Comparison of ENCODE assay signal across 14 mouse cellular contexts in genomic region chr11:12521286-12521685, GRCm38 (mm10). TPM values are rescaled to one million over a fixed set of nuclear protein-coding genes. Genes with fewer than 3 reads are reported as not detected.
A peak's percentile ranks its signal among the peaks of the same experiment; 100 is the strongest.
DNase-seq lines count a peak whose midpoint lies in the region; ATAC-seq and TF ChIP-seq lines count a peak whose summit lies in the region.
"Had no signal": no experiment of that assay in that cellular context is flagged by ENCODE, and none has a peak within 500 bp of the region (broad histone marks: within the 10 kb centered on the region; RNA-seq: fewer than 3 reads in every experiment).

No protein-coding gene starts in this region.

- TF ChIP-seq CTCF in stomach, postnatal 0 days (IDR thresholded peaks at IDR 0.05; ENCODE audit: low read depth), result no peak

- WGBS in forebrain, embryonic 13.5 days, result 64% methylated on average over 3 of the region's 3 CpGs
- 73% methylated on average over 3 of the region's 3 CpGs for WGBS in forebrain, embryonic 12.5 days
- 46% methylated on average over 3 of the region's 3 CpGs for WGBS in stomach, embryonic 14.5 days
- 37% methylated on average over 3 of the region's 3 CpGs for WGBS in stomach, postnatal 0 days

- peak; percentile 43 for DNase-seq in kidney, postnatal 10 days
- no peak for DNase-seq in kidney, adult 18-20 months
- DNase-seq in stomach, postnatal 0 days (ENCODE audit: low spot score), result no peak
- DNase-seq in layer of hippocampus, postnatal 10 days (ENCODE audit: low spot score in 2 of 2), result no peak
- no peak for DNase-seq in heart, postnatal 4 days
- DNase-seq: thymus, adult 18-20 months had no signal

- ATAC-seq in forebrain, embryonic 13.5 days, result peak; percentile 59; the same call in 1 of the 2 replicates
- ATAC-seq in forebrain, embryonic 12.5 days (ENCODE audit: low FRiP score), result no peak
- no peak for ATAC-seq in stomach, embryonic 14.5 days (ENCODE audit: insufficient number of reproducible peaks, insufficient read depth, low FRiP score, low read depth)
- no peak for ATAC-seq in stomach, postnatal 0 days (ENCODE audit: low FRiP score, low TSS enrichment)

- H3K9ac ChIP-seq in forebrain, embryonic 13.5 days, result no peak overlapping the region
- no peak overlapping the region for H3K9ac ChIP-seq in forebrain, embryonic 12.5 days
- no peak overlapping the region for H3K9ac ChIP-seq in stomach, embryonic 14.5 days (replicated peaks; ENCODE audit: low read depth, low read length)
- no peak overlapping the region for H3K9ac ChIP-seq in stomach, postnatal 0 days (ENCODE audit: low read length)
- H3K9ac ChIP-seq: hindbrain, embryonic 13.5 days; limb, embryonic 12.5 days; lung, embryonic 15.5 days; neural tube, embryonic 15.5 days had no signal

- no peak overlapping the region for H3K4me2 ChIP-seq in forebrain, embryonic 13.5 days
- no peak overlapping the region for H3K4me2 ChIP-seq in forebrain, embryonic 12.5 days
- H3K4me2 ChIP-seq in stomach, embryonic 14.5 days (replicated peaks; ENCODE audit: low read depth, low read length), result no peak overlapping the region
- H3K4me2 ChIP-seq in stomach, postnatal 0 days (replicated peaks; ENCODE audit: low read depth), result no peak overlapping the region
- H3K4me2 ChIP-seq: hindbrain, embryonic 13.5 days; limb, embryonic 12.5 days; lung, embryonic 15.5 days; neural tube, embryonic 15.5 days had no signal

- H3K27ac ChIP-seq in forebrain, embryonic 13.5 days, result no peak overlapping the region
- H3K27ac ChIP-seq in forebrain, embryonic 12.5 days, result no peak overlapping the region
- H3K27ac ChIP-seq in stomach, embryonic 14.5 days (ENCODE audit: low read length), result peak overlapping the region; percentile 69
- H3K27ac ChIP-seq in stomach, postnatal 0 days (replicated peaks), result no peak overlapping the region
- H3K27ac ChIP-seq: hindbrain, embryonic 13.5 days; limb, embryonic 12.5 days; lung, embryonic 15.5 days; neural tube, embryonic 15.5 days had no signal

- no peaks in the 10 kb centered on the region for H3K27me3 ChIP-seq in forebrain, embryonic 13.5 days
- no peaks in the 10 kb centered on the region for H3K27me3 ChIP-seq in forebrain, embryonic 12.5 days
- H3K27me3 ChIP-seq in stomach, embryonic 14.5 days (ENCODE audit: control insufficient read depth, insufficient read depth, low read length), result no peaks in the 10 kb centered on the region
- no peaks in the 10 kb centered on the region for H3K27me3 ChIP-seq in stomach, postnatal 0 days (ENCODE audit: control insufficient read depth, insufficient read depth, low read length)
- H3K27me3 ChIP-seq: hindbrain, embryonic 13.5 days; limb, embryonic 12.5 days; lung, embryonic 15.5 days; neural tube, embryonic 15.5 days had no signal

- H3K4me1 ChIP-seq in forebrain, embryonic 13.5 days, result no peaks in the 10 kb centered on the region
- H3K4me1 ChIP-seq in forebrain, embryonic 12.5 days, result no peaks in the 10 kb centered on the region
- peaks cover 3% of the 10 kb centered on the region; the same call in 1 of the 2 replicates for H3K4me1 ChIP-seq in stomach, embryonic 14.5 days (ENCODE audit: control insufficient read depth, insufficient read depth, low read length)
- no peaks in the 10 kb centered on the region for H3K4me1 ChIP-seq in stomach, postnatal 0 days (replicated peaks; ENCODE audit: control insufficient read depth, insufficient read depth)
- H3K4me1 ChIP-seq: hindbrain, embryonic 13.5 days; limb, embryonic 12.5 days; lung, embryonic 15.5 days; neural tube, embryonic 15.5 days had no signal

- H3K4me3 ChIP-seq in forebrain, embryonic 13.5 days, result no peak overlapping the region
- no peak overlapping the region for H3K4me3 ChIP-seq in forebrain, embryonic 12.5 days (replicated peaks)
- no peak overlapping the region for H3K4me3 ChIP-seq in stomach, embryonic 14.5 days (ENCODE audit: low read depth, low read length)
- no peak overlapping the region for H3K4me3 ChIP-seq in stomach, postnatal 0 days (ENCODE audit: low read depth, low read length)
- H3K4me3 ChIP-seq: hindbrain, embryonic 13.5 days; limb, embryonic 12.5 days; lung, embryonic 15.5 days; neural tube, embryonic 15.5 days had no signal

- TF ChIP-seq EP300 in stomach, postnatal 0 days (optimal IDR thresholded peaks at IDR 0.05), result no peak

- no peaks in the 10 kb centered on the region for H3K36me3 ChIP-seq in forebrain, embryonic 13.5 days (ENCODE audit: poor library complexity, severe bottlenecking)
- no peaks in the 10 kb centered on the region for H3K36me3 ChIP-seq in forebrain, embryonic 12.5 days (replicated peaks)
- no peaks in the 10 kb centered on the region for H3K36me3 ChIP-seq in stomach, embryonic 14.5 days (ENCODE audit: control insufficient read depth, insufficient read depth, low read length)
- H3K36me3 ChIP-seq in stomach, postnatal 0 days (ENCODE audit: control insufficient read depth, insufficient read depth, low read length), result no peaks in the 10 kb centered on the region
- H3K36me3 ChIP-seq: G1E; hindbrain, embryonic 13.5 days; limb, embryonic 12.5 days; lung, embryonic 15.5 days; neural tube, embryonic 15.5 days had no signal

- H3K9me3 ChIP-seq in forebrain, embryonic 13.5 days (replicated peaks), result no peaks in the 10 kb centered on the region
- H3K9me3 ChIP-seq in forebrain, embryonic 12.5 days, result no peaks in the 10 kb centered on the region
- H3K9me3 ChIP-seq in stomach, embryonic 14.5 days (ENCODE audit: control insufficient read depth, low read depth, low read length), result no peaks in the 10 kb centered on the region
- no peaks in the 10 kb centered on the region for H3K9me3 ChIP-seq in stomach, postnatal 0 days (ENCODE audit: control insufficient read depth, low read length)
- H3K9me3 ChIP-seq: G1E; hindbrain, embryonic 13.5 days; limb, embryonic 12.5 days; lung, embryonic 15.5 days; neural tube, embryonic 15.5 days had no signal

RNA-seq across cellular contexts. Expression of gene Cobl, which starts 56.5 kb away (rescaled TPM):
- polyA plus RNA-seq in forebrain, embryonic 13.5 days (2015; fragmentation: Nextera tagmentation; extraction: Ambion mirVana), result 3.6 and 3.7 TPM in 2 replicates
- 2.8 and 3.2 TPM in 2 replicates for polyA plus RNA-seq in forebrain, embryonic 12.5 days (2016; fragmentation: Nextera tagmentation; extraction: Ambion mirVana)
- 9.5 and 14.2 TPM in 2 replicates for polyA plus RNA-seq in stomach, embryonic 14.5 days (2014; fragmentation: Nextera tagmentation; extraction: Ambion mirVana)
- polyA plus RNA-seq in stomach, postnatal 0 days (2015; fragmentation: Nextera tagmentation; extraction: Ambion mirVana), result 7.8 and 8.4 TPM in 2 replicates
- 10 to 100 TPM; 15.9 to 17.4 TPM for total RNA-seq in layer of hippocampus, postnatal 10 days (2021)
- 10 to 100 TPM; 48.6 to 50.2 TPM for total RNA-seq in heart, postnatal 4 days (2021)
- polyA plus RNA-seq: G1E had no signal
